Mouse (Mus musculus) adrenal gland, adult 2 months (tissue): ENCODE data around the gene Magi1. TPM values are rescaled to one million over a fixed set of nuclear protein-coding genes. Genes with fewer than 3 reads are reported as not detected.
A peak's percentile ranks its signal among the peaks of the same experiment; 100 is the strongest.

ENCODE experiments used
- DNase-seq: peaks from one replicate; pipeline ENCODE4 v3.0.0; 2021
- polyA plus RNA-seq: library from polyadenylated mRNA; depleted of rRNA; stranded (reverse); fragments of >200 nt; gene quantifications from 2 replicates; pipeline ENCODE4 v1.2.3, GENCODE M21; 2012
- total RNA-seq, 2 experiments: library from RNA; stranded (reverse); gene quantifications; 2 replicates each; pipeline ENCODE4 v1.2.3; 2021

Gene Magi1
- total and polyA plus RNA-seq, 3 experiments, result 1.6 to 27.3 (median 10.8) TPM

DNA sequence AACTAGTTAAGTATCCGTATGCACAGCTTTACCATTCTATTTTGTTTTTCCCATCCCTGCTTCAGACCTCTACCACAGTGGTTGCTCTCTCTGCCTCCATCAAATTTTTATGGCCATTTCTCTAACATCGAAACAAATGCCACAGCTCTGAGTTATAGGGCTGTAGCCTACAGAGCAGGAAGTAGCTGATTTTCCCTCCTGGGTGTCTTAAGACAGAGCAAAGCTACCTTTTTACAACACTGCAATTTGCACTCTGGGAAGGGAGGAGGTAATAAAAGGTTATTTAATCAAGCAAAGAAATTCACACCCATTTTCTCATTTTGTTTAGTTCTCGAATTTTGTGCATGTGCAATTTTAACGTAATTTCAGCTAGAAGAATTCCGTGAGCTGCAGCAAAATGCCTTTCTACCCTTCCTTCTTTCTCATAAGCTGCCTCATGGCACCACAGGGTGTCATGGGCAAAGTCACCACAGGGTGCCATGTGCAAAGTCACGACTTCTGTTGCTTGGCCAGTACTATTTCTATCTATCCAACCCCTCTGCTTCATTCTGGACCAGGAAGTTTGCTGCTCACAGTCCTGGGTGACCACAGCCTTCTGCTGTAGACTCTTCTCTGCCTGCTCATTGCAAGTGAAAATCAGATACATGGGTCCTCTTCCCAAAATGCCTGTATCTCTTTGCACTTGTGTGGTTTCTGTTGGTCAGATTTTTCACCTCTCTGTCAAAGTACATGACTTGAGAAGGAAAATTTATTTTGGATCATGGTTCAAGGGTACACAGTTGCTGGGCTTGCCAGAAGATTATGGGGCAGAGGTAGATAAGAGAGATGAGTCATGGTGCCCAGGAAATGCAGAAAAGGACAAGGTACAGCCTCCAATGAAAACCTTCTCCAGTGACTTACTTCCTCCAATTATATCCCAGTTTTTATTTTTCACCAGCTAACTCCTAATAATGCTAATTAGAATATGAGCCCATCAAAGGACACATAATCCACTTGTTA is 167.0 kb downstream of the Magi1 start:
- DNase-seq, result peak; percentile 21

DNA sequence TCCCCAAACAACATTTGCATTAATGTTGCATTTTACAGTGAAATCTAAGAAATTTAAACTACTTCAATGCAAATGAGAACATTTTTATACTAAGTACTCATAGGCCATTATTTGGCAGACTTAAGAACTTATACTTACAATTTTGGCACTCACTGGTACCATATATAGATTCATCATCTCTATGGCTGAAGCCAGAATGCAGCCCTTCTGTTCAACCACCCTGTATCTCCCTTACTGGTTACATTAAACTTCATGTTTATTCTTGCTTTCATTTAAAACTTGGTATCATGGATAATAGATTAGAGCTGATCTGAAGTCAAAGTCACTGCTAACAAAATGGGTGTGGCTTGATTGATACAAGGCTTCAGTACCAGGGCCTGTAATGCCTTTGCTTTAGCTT is 171.9 kb downstream of the Magi1 start:
- no peak for DNase-seq

DNA sequence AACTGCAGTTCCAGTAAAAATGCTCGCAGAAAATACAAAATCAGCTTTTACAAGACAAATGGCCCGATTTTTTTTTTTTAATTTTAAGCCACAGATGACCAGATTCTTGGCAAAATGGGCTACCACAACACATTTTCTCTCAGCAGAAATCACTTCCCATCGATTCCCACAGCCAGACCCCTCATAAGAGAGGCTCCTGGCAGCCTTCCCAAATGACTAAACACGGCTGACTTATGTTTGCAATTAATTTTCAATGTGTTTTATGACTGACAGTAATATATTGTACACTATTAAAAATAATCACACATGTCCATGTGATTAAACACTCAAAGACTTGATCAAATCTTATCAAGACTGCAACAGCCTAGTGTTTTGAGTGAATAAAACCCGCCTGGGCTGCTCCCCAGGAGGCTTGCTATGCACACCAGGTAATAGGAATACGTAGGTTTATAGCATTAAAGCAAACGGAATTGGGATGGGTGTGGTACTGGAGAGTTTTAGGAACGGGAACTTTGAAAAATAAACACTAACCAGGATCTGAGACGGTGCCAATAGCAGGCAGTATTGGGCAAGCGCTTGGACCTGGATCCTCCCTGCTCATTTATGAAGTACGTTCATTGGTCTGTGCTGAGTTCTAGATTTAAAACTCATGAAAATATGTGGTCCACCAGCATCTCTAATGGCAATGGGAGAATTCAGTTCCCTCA is 176.2 kb downstream of the Magi1 start:
- DNase-seq, result no peak

DNA sequence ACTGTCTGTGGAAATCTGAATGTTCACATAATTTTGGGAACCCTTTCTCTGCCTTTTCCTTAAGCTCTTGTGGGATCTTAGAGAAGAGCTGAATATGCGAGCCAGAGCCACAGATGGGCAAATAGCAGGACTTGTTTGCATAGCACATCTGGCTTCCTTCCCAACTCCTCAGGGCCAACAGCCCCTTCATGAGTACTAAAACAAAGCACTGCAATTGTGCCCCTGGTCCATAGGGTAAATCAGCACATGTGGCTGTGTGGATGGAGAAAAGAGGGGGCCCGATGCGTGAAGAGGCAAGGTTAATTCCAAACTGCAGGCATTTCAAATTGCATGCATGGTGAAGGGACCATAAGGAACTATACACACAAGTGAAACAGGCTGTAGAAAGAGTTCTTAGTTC is 180.1 kb downstream of the Magi1 start:
- DNase-seq, result no peak

- DNase-seq, result no peak
Measured at GRCm38 (mm10) chr6:94101256-94101655, 182.5 kb downstream of the Magi1 start.

DNA sequence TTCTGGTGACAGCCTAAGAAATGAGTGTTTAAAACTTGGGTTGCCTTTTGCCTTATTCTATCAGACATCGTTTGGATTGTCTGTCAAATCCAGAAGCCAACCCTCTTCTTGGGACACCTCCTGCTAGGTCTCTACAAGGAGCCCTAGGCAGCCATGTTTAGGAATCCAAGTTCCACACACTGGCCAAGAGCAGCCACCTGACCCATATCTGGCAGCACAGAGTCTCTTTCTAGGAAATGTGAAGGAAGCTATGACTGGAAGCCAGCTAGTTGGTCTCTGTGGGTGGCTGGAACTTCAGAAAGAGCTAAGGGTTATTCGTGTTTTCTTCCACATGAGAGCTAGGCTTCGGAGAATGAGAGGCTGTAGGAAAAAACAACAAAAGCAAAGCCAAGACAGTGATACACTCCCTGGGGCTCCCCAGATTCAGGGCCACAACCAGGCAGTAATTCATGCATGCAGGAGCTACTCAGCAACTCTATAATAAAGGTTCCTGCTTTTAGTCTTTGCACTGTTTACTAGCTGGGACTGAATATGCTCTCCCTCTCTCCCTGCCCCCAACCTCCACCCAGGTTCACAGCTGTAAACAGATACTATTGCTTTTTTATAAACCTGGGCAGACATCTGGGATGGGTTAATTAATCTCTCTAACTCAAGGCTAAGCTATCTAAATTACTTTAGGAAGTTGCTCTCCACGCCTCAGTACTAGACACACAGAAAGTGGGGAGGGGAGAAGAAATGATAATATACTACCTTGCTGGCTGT is 188.6 kb downstream of the Magi1 start:
- no peak for DNase-seq

DNA sequence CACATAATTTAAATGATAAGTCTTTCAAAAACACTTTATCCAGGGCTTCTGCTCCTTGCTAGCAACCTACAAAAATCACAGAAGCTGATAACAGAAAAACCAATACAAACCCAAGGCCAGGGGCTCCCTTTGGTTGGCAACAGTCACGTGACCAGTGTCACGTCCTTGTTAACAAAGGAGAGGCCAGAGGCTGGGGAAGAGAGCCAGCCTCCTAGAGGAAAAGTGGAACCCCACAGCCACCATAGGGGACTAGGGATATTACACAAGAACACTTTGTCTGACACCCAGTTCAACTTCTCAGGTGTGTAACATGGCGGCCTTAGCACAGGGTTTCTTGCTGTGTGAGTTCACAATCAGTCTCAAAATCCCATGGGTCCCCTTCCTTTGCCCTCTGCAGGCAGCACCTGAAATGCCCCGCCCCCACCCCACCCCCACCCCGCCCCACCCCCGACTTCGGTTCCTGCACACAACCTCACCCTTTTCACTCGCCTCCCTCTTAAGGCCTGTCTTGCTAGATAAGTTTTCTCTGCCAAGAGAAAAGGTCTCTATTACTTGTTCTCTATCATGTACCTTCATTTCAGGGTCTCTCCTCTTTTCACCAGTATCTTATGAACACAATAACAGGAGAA is 190.6 kb downstream of the Magi1 start:
- DNase-seq, result no peak

GRCm38 (mm10) chr6:94092500-94092899 is 191.2 kb downstream of the Magi1 start:
- DNase-seq, result no peak

- DNase-seq, result no peak
Measured at GRCm38 (mm10) chr6:94086855-94087254, 196.9 kb downstream of the Magi1 start.

GRCm38 (mm10) chr6:94084752-94085151 is 199.0 kb downstream of the Magi1 start:
- no peak for DNase-seq

GRCm38 (mm10) chr6:94083459-94083858 is 200.3 kb downstream of the Magi1 start:
- no peak for DNase-seq

GRCm38 (mm10) chr6:94080933-94081545 is 202.7 kb downstream of the Magi1 start:
- DNase-seq, result peak; percentile 61

GRCm38 (mm10) chr6:94078934-94079333 is 204.8 kb downstream of the Magi1 start:
- DNase-seq, result no peak

GRCm38 (mm10) chr6:94077013-94077412 is 206.7 kb downstream of the Magi1 start:
- no peak for DNase-seq

DNA sequence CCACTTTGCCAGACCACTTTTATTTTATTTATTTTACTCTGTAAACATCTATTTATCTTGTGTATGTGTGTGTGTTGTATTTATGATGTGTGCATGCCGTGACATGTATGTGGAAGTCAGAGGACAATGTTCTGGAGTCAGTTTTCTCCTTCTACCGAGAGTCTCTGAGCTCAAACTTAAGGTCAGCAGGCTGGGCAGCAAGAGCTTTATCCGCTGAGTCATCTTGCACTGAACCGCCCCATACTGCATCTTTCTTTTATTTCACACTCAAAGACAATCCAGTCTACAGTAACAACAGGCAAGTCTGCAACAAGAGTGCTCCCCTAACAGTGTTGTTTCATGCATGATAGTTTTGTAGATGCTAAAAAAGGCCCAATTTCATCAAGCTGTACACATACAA is 207.7 kb downstream of the Magi1 start:
- DNase-seq, result no peak

DNA sequence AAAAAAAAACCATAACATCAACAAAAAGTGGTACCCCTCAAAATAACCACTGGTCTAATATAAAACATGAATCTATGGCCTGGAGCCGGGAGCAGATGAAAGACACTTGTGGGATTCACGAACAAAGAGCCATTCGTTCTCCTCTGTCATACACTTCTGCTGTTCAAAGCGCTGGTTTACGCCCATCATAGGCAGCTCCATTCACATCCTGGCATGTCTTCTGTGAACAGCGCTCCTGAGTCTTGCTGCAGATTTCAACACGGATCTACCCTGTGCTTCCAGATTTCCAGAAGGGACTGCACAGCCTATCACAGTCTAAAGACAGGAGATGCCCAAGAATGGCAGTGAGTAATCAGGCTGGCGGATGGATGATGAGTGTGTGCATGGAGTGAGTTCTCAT is 208.5 kb downstream of the Magi1 start:
- no peak for DNase-seq

DNA sequence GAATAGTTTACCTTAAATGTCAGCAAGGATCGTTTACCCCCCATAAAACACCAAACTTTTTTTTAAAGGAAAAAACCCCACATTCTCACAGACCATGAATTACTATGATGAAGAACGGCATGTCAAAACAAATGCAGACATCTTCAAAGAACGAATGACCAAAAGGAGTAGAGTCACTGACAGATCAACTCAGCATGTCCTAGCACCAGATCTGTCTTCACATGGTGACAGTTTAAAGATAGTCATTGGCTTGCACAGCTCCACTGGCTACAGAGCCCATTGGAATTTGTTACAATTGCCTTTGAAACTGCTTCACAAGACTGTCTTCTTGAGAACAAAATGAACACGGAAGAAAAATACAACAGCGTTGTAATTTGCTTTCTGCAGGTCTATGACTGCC is 212.0 kb downstream of the Magi1 start:
- no peak for DNase-seq

- DNase-seq, result no peak
Measured at GRCm38 (mm10) chr6:94070702-94071101, 213.0 kb downstream of the Magi1 start.

- no peak for DNase-seq
Measured at GRCm38 (mm10) chr6:94069421-94069820, 214.3 kb downstream of the Magi1 start.

GRCm38 (mm10) chr6:94067741-94068450 is 215.8 kb downstream of the Magi1 start:
- DNase-seq, result no peak

DNA sequence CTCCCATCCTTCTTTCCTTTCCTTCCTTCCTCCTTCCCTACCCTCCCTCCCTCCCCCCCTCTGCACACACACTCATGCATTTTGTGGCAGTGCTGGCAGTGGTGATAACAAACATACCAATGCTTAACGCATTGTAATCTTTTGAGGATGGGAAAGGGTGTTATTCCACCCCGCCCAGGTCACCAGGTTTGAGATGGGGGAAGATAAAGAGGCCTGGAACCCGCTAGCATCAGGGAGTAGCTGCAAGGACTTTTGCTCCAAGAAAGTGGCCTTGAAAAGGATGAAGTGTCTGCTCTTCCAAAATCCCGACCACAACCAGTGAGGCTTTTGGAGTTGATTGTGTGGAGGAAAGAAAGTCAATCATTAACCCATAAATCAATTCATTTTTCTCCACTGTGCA is 218.9 kb downstream of the Magi1 start:
- no peak for DNase-seq
